Mouse (Mus musculus): ENCODE results near the gene Serpina16. TPM values are rescaled to one million over a fixed set of nuclear protein-coding genes. Genes with fewer than 3 reads are reported as not detected.

The Serpina16 gene
- total and polyA plus RNA-seq, 2 experiments from 2014 or later, result not detected

- no peaks in the 10 kb centered on the region for H3K4me1 ChIP-seq (ENCODE audit: insufficient read depth)
- H3K4me3 ChIP-seq (ENCODE audit: low read depth, low read length), result no peak overlapping the region
- ATAC-seq, result no peak
- TF ChIP-seq CTCF (IDR thresholded peaks at IDR 0.05; ENCODE audit: low read depth), result no peak
- H3K4me2 ChIP-seq (ENCODE audit: low read depth), result no peak overlapping the region
- H3K36me3 ChIP-seq (ENCODE audit: insufficient read depth), result no peaks in the 10 kb centered on the region
- no peak overlapping the region for H3K27ac ChIP-seq (ENCODE audit: low read depth, low read length)
- no peaks in the 10 kb centered on the region for H3K9me3 ChIP-seq (ENCODE audit: low read length)
- DNase-seq, result no peak
- no peaks in the 10 kb centered on the region for H3K27me3 ChIP-seq (ENCODE audit: insufficient read depth, low read length)
- no peak overlapping the region for H3K9ac ChIP-seq
- WGBS, result 74% methylated on average over 3 of the region's 3 CpGs
These were observed 32.1 kb downstream of the Serpina16 start for GRCm38 (mm10) chr12:103643818-103644217.

- Histone ChIP-seq H3K9ac (no peak overlapping the region), H3K4me1 (ENCODE audit: insufficient read depth) (no peaks in the 10 kb centered on the region), H3K36me3 (ENCODE audit: insufficient read depth) (no peaks in the 10 kb centered on the region), H3K4me3 (ENCODE audit: low read depth, low read length) (no peak overlapping the region), H3K27me3 (ENCODE audit: insufficient read depth, low read length) (no peaks in the 10 kb centered on the region), H3K4me2 (ENCODE audit: low read depth) (no peak overlapping the region), H3K9me3 (ENCODE audit: low read length) (no peaks in the 10 kb centered on the region), H3K27ac (ENCODE audit: low read depth, low read length) (no peak overlapping the region)
- TF ChIP-seq CTCF (IDR thresholded peaks at IDR 0.05; ENCODE audit: low read depth), result peak; percentile 93
- WGBS, result 0% methylated on average over 2 of the region's 2 CpGs
- peak; percentile 48; the same call in 1 of the 2 replicates for ATAC-seq
- peak; percentile 87 for DNase-seq
These were observed 32.6 kb downstream of the Serpina16 start for GRCm38 (mm10) chr12:103643336-103643735.

GRCm38 (mm10) chr12:103635846-103636245, 40.1 kb downstream of the Serpina16 start:
- H3K4me2 ChIP-seq (ENCODE audit: low read depth), result no peak overlapping the region
- no peak overlapping the region for H3K4me3 ChIP-seq (ENCODE audit: low read depth, low read length)
- no peak for ATAC-seq
- 69% methylated on average over 2 of the region's 2 CpGs for WGBS
- DNase-seq, result no peak
- no peak overlapping the region for H3K27ac ChIP-seq (ENCODE audit: low read depth, low read length)
- no peaks in the 10 kb centered on the region for H3K36me3 ChIP-seq (ENCODE audit: insufficient read depth)
- H3K9ac ChIP-seq, result no peak overlapping the region
- no peaks in the 10 kb centered on the region for H3K4me1 ChIP-seq (ENCODE audit: insufficient read depth)
- H3K27me3 ChIP-seq (ENCODE audit: insufficient read depth, low read length), result no peaks in the 10 kb centered on the region
- no peaks in the 10 kb centered on the region for H3K9me3 ChIP-seq (ENCODE audit: low read length)
- no peak for TF ChIP-seq CTCF (IDR thresholded peaks at IDR 0.05; ENCODE audit: low read depth)

GRCm38 (mm10) chr12:103634430-103634829, 41.5 kb downstream of the Serpina16 start:
- H3K4me2 ChIP-seq (ENCODE audit: low read depth), result no peak overlapping the region
- H3K27me3 ChIP-seq (ENCODE audit: insufficient read depth, low read length), result no peaks in the 10 kb centered on the region
- no peaks in the 10 kb centered on the region for H3K4me1 ChIP-seq (ENCODE audit: insufficient read depth)
- H3K9ac ChIP-seq, result no peak overlapping the region
- DNase-seq (peak; percentile 61), ATAC-seq (peak; percentile 90)
- TF ChIP-seq CTCF (IDR thresholded peaks at IDR 0.05; ENCODE audit: low read depth), result no peak
- whole genome bisulfite sequencing, result 61% methylated on average over 2 of the region's 2 CpGs
- H3K4me3 ChIP-seq (ENCODE audit: low read depth, low read length), result no peak overlapping the region
- no peaks in the 10 kb centered on the region for H3K36me3 ChIP-seq (ENCODE audit: insufficient read depth)
- H3K9me3 ChIP-seq (ENCODE audit: low read length), result no peaks in the 10 kb centered on the region
- H3K27ac ChIP-seq (ENCODE audit: low read depth, low read length), result no peak overlapping the region

GRCm38 (mm10) chr12:103631203-103631612, 44.7 kb downstream of the Serpina16 start, which contains the start of gene Serpina10:
Gene Serpina10, minus strand, starts transcription at chr12:103631444.
- no peak for TF ChIP-seq CTCF (IDR thresholded peaks at IDR 0.05; ENCODE audit: low read depth)
- 72% methylated on average over 3 of the region's 3 CpGs for WGBS
- no peaks in the 10 kb centered on the region for H3K27me3 ChIP-seq (ENCODE audit: insufficient read depth, low read length)
- ATAC-seq, result no peak
- DNase-seq, result no peak
- H3K36me3 ChIP-seq (ENCODE audit: insufficient read depth), result no peaks in the 10 kb centered on the region
- no peak within 1 kb of the TSS for H3K9ac ChIP-seq
- H3K4me3 ChIP-seq (ENCODE audit: low read depth, low read length), result no peak within 1 kb of the TSS
- H3K4me2 ChIP-seq (ENCODE audit: low read depth), result no peak within 1 kb of the TSS
- no peak within 1 kb of the TSS for H3K27ac ChIP-seq (ENCODE audit: low read depth, low read length)
- H3K4me1 ChIP-seq (ENCODE audit: insufficient read depth), result no peaks in the 10 kb centered on the region
- no peaks in the 10 kb centered on the region for H3K9me3 ChIP-seq (ENCODE audit: low read length)

Other genes with a start within 250 kb of the Serpina16 start
- gene Ifi27, start 241.9 kb downstream of the Serpina16 start, total RNA-seq (2014; rRNA removed), result 13.2 and 19.1 TPM in 2 replicates
- gene Ifi27, start 241.9 kb downstream of the Serpina16 start, polyA plus RNA-seq (2015; fragmentation: Nextera tagmentation; extraction: Ambion mirVana), result 22.1 and 26.5 TPM in 2 replicates
- gene Ifi27l2a, start 232.5 kb downstream of the Serpina16 start, total RNA-seq (2014; rRNA removed), result 7.8 and 9.4 TPM in 2 replicates
- gene Ifi27l2a, start 232.5 kb downstream of the Serpina16 start, polyA plus RNA-seq (2015; fragmentation: Nextera tagmentation; extraction: Ambion mirVana), result 10.2 and 16.4 TPM in 2 replicates
- not detected in 2 replicates for gene Ifi27l2b, start 218.9 kb downstream of the Serpina16 start, total RNA-seq (2014; rRNA removed)
- not detected in 2 replicates for gene Ifi27l2b, start 218.9 kb downstream of the Serpina16 start, polyA plus RNA-seq (2015; fragmentation: Nextera tagmentation; extraction: Ambion mirVana)
- gene Ppp4r4, start 143.9 kb downstream of the Serpina16 start, total RNA-seq (2014; rRNA removed), result 9.9 and 12.4 TPM in 2 replicates
- gene Ppp4r4, start 143.9 kb downstream of the Serpina16 start, polyA plus RNA-seq (2015; fragmentation: Nextera tagmentation; extraction: Ambion mirVana), result 1.6 and 3.4 TPM in 2 replicates
- not detected in 2 replicates for gene Serpina10, start 44.7 kb downstream of the Serpina16 start, total RNA-seq (2014; rRNA removed)
- gene Serpina10, start 44.7 kb downstream of the Serpina16 start, polyA plus RNA-seq (2015; fragmentation: Nextera tagmentation; extraction: Ambion mirVana), result 0.04 TPM in 1 of 2 replicates, not detected in the other
- not detected in 2 replicates for gene Serpina6, start 18.9 kb downstream of the Serpina16 start, total RNA-seq (2014; rRNA removed)
- gene Serpina6, start 18.9 kb downstream of the Serpina16 start, polyA plus RNA-seq (2015; fragmentation: Nextera tagmentation; extraction: Ambion mirVana), result 0.11 TPM in 1 of 2 replicates, not detected in the other
- not detected in 2 replicates for gene Serpina1f, start 19.4 kb upstream of the Serpina16 start, total RNA-seq (2014; rRNA removed)
- not detected in 2 replicates for gene Serpina1f, start 19.4 kb upstream of the Serpina16 start, polyA plus RNA-seq (2015; fragmentation: Nextera tagmentation; extraction: Ambion mirVana)
- gene Serpina1d, start 97.5 kb upstream of the Serpina16 start, total RNA-seq (2014; rRNA removed), result not detected in 2 replicates
- gene Serpina1d, start 97.5 kb upstream of the Serpina16 start, polyA plus RNA-seq (2015; fragmentation: Nextera tagmentation; extraction: Ambion mirVana), result not detected in 2 replicates
- gene Serpina1b, start 154.2 kb upstream of the Serpina16 start, total RNA-seq (2014; rRNA removed), result not detected in 2 replicates
- gene Serpina1b, start 154.2 kb upstream of the Serpina16 start, polyA plus RNA-seq (2015; fragmentation: Nextera tagmentation; extraction: Ambion mirVana), result not detected in 2 replicates
- not detected in 2 replicates for gene Serpina1a, start 187.4 kb upstream of the Serpina16 start, total RNA-seq (2014; rRNA removed)
- not detected in 2 replicates for gene Serpina1a, start 187.4 kb upstream of the Serpina16 start, polyA plus RNA-seq (2015; fragmentation: Nextera tagmentation; extraction: Ambion mirVana)
- not detected in 2 replicates for gene Serpina1c, start 228.7 kb upstream of the Serpina16 start, total RNA-seq (2014; rRNA removed)
- not detected in 2 replicates for gene Serpina1c, start 228.7 kb upstream of the Serpina16 start, polyA plus RNA-seq (2015; fragmentation: Nextera tagmentation; extraction: Ambion mirVana)